Mouse (Mus musculus): ENCODE measurements at regions not wholly inside any gene's neighbourhood (a gene's known extent, or its start where the extent isn't known, plus 50 kb on each side); places are given as distances from the start of the nearest gene placed in this dataset.

GRCm38 (mm10) chr6:18680712-18681111 lies 166.1 kb upstream of the Cttnbp2 start:
- TF ChIP-seq CTCF (IDR thresholded peaks at IDR 0.05; ENCODE audit: low read depth) (no peak), EP300 (IDR thresholded peaks at IDR 0.05; ENCODE audit: low read depth) (no peak)

Measured in liver, embryonic 14.5 days (tissue).